Mouse (Mus musculus): ENCODE data around the gene Cd5.

Gene Cd5

DNA sequence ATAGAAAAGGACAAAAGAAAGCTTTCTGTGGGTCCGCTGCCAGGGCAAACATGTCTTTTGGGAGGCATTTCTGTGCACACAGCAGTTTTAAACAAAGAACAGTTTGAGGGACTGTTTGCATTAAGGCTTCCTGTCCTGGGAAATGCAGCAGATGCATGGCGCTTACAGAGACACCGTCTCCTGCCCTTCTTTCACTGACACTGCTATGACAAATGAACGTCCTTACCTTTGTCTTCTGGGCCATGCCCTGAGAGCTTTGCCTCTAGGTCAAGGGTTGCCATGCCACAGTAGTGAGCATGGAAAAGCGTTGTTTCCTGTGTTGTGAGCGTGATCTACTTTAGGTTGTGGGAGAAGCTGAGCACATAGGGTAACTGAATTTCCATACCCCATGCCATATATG, 19.9 kb upstream of the Cd5 start:
- no peak for DNase-seq (ENCODE audit: low spot score)

DNA sequence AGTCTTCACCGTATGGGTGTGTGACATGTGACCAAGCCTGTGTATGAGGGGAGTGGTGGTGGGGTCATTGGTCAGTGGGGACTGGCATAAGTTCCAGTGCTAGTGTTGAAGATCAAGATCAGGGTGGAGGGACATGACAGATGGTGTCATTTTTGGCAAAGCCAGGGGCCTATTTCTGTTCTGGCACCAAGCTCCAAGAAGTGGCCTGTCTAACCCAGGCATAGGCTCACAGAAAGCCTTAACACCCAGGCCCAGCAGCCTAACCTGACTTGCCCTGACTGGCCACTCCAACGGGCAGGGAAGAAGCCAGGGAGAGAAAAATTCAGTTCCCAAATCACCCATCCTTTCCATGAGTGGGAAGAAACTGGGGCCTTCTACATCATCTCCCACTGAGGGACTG, 18.7 kb upstream of the Cd5 start:
- DNase-seq (ENCODE audit: low spot score): no peak

- DNase-seq (ENCODE audit: low spot score): no peak
These were observed 18.3 kb upstream of the Cd5 start for GRCm38 (mm10) chr19:10757125-10757524.

DNA sequence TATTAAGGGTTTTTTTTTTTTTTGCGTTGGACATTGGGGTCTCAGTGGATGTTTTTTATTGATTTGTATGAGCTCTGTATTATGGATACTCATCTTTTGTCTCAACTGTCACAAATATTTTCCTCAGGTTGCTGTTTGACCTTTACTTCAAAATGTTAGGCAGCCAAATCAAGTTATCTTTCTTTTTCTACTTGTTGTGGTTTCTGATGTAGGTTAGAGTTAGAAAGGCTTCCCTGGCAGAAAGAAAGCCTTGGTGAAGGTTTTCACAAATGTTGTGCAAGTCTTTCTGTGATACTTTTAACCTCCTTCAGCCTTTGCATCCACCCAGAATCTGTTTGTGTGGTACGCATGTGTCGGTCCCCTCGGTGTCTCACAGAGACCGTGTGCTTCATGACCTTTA, 13.8 kb upstream of the Cd5 start:
- DNase-seq (ENCODE audit: low spot score): no peak

DNA sequence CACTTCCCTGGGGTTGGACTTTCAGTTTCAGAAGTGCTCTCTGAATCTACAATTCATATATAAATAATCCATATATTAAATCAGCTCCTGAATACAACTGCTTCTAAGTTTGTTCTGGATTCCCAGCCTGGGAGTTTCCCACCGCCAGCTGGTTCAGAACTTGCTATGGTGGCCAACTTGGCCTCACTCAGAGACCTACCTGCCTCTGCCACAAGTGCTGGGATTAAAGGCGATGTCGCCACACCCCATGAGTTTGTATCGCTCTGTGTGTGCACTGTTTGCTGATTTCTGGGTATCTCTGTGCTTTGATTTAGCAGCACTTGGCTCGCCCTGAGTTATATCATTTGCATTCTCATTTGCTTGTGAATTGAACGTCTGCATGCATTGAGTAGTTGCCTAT, 13.3 kb upstream of the Cd5 start:
- DNase-seq (ENCODE audit: low spot score): no peak

GRCm38 (mm10) chr19:10751607-10752006, 12.8 kb upstream of the Cd5 start:
- no peak for DNase-seq (ENCODE audit: low spot score)

- DNase-seq (ENCODE audit: low spot score): no peak
These were observed 11.4 kb upstream of the Cd5 start for GRCm38 (mm10) chr19:10750161-10750560.

- DNase-seq (ENCODE audit: low spot score): no peak
These were observed 10.5 kb upstream of the Cd5 start for GRCm38 (mm10) chr19:10749295-10749694.

- DNase-seq (ENCODE audit: low spot score): no peak
These were observed 9.8 kb upstream of the Cd5 start for GRCm38 (mm10) chr19:10748401-10749102.

- DNase-seq (ENCODE audit: low spot score): no peak
These were observed 8.9 kb upstream of the Cd5 start for GRCm38 (mm10) chr19:10747718-10748117.

GRCm38 (mm10) chr19:10747182-10747581, 8.4 kb upstream of the Cd5 start:
- no peak for DNase-seq (ENCODE audit: low spot score)

DNA sequence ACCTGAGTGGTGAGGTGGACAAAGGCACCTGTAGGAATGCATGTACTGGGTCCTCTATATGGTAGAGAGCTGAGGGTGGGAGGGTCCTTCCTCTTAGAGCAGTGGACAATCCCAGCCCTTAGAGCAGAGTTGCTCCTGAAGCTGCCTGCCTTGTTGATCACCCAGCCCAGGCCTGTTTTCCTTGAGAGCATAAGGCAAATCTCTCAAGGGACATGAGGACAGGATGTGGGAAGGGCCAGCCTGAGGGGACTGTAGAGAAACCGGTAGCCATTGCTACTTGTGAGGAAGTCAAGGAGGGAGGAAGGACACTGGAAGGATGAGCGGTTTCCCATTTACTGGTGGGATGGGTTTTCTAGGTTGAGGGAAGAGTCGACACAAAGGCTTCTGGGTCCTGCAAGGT, 3.8 kb upstream of the Cd5 start:
- DNase-seq (ENCODE audit: low spot score): no peak

DNA sequence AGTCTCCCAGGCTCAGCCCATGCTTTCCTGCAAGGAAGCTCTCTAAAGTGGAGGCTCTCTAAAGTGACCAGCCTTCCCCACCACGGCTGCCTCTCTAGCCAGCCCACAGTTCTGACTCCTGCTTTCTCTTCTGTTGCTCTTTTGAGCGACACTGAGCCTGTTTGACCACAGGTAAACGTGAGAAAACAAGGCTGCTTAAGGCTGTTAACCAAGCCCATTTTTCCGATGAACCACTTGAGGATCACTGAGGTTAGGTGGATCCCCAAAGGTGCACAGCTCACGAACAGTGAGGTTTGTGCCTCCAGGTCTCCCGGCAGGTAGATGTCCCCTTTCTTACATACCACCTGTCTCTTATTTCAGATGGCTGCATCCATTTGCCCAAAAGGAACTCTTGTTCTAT, 3.3 kb upstream of the Cd5 start:
- DNase-seq (ENCODE audit: low spot score): no peak

GRCm38 (mm10) chr19:10740641-10741440, 2.0 kb upstream of the Cd5 start:
- DNase-seq (ENCODE audit: low spot score): no peak

GRCm38 (mm10) chr19:10739916-10740315, 1.1 kb upstream of the Cd5 start:
- DNase-seq (ENCODE audit: low spot score): no peak

- no peak for DNase-seq (ENCODE audit: low spot score)
These were observed 764 bp downstream of the Cd5 start for GRCm38 (mm10) chr19:10738038-10738437.

DNA sequence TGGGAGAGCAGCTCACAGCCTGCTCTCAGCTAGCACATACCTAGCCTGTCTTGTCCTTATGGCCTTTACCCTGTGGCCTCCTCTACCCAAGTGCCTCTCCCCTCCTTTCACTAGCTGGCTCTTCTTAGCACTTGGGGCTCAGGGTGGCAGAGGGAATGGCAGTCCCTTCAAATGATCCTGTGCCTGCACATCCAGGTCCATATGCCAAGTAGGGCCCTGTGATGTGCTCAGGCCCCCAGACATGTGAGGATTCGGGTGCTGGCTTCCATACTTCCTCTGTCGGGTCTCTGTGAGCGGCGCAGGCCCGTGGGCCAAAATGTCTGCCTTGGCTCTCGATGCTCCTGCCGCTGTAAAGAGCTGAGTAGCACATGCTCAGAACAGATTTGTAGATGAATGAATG, 2.9 kb downstream of the Cd5 start:
- no peak for DNase-seq (ENCODE audit: low spot score)

DNA sequence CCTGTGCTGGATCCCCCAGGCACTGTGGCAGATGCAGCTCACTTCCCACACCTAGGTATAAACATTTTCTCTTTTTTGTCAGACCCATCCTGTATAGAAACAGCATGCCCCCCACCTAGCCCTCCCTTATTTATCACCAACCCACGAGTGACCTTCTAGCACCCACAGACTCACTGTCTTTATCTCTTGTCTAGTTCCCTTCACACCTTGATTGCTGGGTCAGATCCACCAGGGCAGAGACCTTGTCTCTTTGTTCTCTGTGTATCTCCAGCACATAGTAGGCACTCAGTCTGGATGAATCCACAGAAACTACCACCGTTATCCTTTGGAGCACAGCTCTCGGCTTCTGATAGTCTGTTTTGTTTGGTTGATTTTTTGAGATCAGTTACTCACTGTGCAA, 3.7 kb downstream of the Cd5 start:
- no peak for DNase-seq (ENCODE audit: low spot score)

DNA sequence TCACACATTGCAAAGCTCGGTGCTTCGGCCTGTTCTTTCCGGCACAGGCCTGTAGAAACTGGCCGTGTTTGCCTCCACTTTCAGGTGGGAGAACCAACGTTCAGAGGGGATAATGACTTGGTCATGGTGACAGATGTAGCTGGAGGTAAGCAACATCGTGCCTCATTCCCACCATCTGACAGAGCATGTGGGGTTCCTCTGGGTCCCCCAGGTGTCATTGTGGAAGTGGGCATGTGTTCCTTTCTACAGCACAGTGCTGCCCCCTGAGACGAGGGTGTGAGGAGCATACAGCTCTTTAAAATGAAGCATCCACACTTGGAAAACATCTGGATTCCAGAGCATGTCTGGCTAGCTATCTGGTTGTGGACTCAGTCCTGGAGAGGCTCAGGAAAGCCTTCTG, 4.2 kb downstream of the Cd5 start:
- no peak for DNase-seq (ENCODE audit: low spot score)

DNA sequence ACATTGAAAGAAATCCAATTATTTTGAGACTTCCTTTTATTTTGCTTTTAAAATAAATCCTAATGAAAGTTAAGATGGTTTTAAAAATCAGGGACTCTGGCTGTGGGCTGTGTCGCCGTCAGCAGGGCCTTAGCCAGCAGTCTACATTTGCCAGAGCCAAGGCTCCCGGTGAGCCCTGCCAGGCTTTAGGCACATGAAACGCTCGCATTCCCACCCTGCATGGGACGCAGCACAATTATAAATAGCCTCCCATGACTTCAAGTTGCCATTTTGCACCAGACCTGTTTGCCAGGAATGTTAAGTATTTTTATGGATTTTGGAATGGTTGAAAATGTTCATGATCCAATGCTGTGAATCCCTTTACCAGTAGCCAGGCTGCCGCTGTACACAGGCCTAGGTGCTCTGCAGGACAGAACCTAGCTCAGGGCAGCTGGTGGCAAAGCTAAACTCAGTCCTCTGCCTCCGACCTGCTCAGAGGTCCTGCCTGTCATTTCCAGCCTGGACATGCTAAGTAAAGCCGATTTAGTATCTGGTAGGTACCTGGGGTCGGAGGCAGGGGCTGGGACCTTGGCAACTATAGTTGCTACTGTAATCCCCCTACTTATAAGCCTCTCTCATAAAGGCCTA, 5.2 kb downstream of the Cd5 start:
- no peak for DNase-seq (ENCODE audit: low spot score)

- DNase-seq (ENCODE audit: low spot score): no peak
These were observed 6.1 kb downstream of the Cd5 start for GRCm38 (mm10) chr19:10732741-10733140.

DNA sequence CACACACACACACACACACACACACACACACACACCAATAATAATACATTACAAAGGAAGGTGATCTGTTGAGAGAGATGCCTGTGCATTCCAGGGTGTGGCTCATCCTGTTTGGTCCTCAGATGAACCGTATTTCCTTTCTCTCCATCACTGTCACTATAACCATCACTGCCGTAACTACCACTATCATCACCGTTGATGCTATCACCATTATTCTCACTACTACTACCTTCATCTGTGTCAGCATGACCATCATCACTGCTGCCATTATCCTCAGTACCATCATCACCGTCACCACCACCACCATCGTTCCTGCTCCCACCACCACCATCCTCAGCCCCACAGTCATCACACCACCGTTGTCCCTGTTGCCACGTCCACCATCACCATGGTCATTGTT, 6.8 kb downstream of the Cd5 start:
- no peak for DNase-seq (ENCODE audit: low spot score)

DNA sequence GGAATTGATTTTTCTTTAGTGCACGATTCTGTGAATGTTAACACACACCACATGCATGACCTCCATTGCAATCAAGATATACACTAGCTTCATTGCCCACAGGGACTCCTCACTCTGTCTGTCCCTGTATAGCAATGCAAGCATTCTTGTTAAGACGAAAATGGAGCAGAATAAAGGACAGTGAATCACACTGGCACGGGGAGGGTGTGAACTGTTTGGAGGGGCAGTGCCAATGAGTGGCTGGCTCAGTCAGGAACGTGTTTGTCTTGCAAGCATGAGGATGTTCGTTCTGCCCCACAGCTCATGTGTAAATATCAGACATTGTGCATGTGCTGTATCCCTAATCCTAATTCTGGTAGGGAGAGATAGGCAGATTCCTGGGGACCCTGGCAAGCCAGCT, 8.3 kb downstream of the Cd5 start:
- no peak for DNase-seq (ENCODE audit: low spot score)
